Mouse (Mus musculus): Measurements from ENCODE around the gene Uba52.

DNA sequence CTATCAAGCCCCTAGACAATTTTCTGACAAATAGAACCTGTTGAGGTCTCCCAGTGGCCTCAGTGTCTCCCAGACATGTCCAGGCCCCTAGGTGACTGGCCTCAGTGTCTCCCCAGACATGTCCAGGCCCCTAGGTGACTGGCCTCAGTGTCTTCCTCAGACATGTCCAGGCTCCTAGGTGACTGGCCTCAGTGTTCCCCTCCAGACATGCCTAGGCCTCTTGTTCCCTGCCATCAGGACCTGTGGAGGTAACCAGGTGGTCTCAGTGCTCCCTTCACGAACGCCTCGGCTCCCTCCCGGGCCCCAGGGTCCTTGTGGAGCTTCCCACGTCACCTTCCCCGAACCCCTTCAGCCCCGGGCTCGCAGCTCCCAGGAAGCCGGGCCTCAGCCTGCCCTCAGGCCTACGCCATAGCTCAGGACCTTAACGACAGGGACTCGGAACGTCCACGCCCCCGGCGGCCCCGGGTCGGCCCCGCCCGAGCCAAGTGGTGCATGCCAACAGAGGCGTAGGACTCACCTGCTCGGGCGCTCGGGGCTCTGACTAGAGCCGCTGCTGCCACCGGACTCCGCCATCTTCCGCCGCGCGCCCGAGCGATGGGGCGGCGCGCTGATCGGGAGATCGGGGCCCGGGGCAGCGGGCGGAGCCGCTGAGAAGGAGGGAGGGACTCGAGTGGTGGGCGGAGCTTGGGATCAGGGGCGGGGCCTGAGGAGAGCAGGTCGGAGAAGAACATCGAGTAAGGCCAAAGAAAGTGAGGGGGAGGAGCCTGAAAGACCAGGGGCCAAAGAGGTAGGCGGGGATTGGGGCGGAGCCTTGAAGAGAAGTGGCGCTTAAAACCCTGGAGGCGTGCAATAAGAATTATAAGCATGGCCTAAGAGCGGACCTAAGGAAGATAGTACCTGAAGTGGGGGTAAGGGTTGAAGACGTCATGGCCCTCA lies 34.0 kb downstream of the Uba52 start, which contains the start of gene Klhl26:
- TF ChIP-seq CTCF (IDR thresholded peaks at IDR 0.05; ENCODE audit: low read depth) (no peak), EP300 (IDR thresholded peaks at IDR 0.05; ENCODE audit: low read depth) (no peak)

Data from liver, postnatal 0 days (tissue).